Mouse (Mus musculus) liver, embryonic 15.5 days (tissue): ENCODE measurements around the gene Rere. TPM values are rescaled to one million over a fixed set of nuclear protein-coding genes. Genes with fewer than 3 reads are reported as not detected.

Experiments used
- ATAC-seq: fragments of 200-750 bp; cut with Nextera tagmentation; 2 replicates; pipeline ENCODE4 v1.8.0; 2017; ENCODE audit warnings: moderate number of reproducible peaks, mild to moderate bottlenecking, moderate library complexity; ENCODE audit not compliant: insufficient read depth
- H3K27ac ChIP-seq: fragments of 300-500 bp; sonication (generic); replicated peaks from 2 replicates; pipeline ENCODE4 v1.5.1; 2015; ENCODE audit warnings: mild to moderate bottlenecking, inconsistent platforms
- H3K27me3 ChIP-seq: fragments of 300-500 bp; sonication (generic); 2 replicates; pipeline ENCODE4 v1.6.1; 2015; ENCODE audit warnings: mild to moderate bottlenecking, inconsistent platforms
- H3K36me3 ChIP-seq: fragments of 300-500 bp; sonication (generic); replicated peaks from 2 replicates; pipeline ENCODE4 v1.6.1; 2015; ENCODE audit warnings: moderate library complexity, mild to moderate bottlenecking, inconsistent platforms
- H3K4me1 ChIP-seq: fragments of 300-500 bp; sonication (generic); replicated peaks from 2 replicates; pipeline ENCODE4 v1.6.1; 2015; ENCODE audit warnings: inconsistent platforms
- H3K4me2 ChIP-seq: fragments of 300-500 bp; sonication (generic); 2 replicates; pipeline ENCODE4 v1.6.1; 2015; ENCODE audit warnings: moderate library complexity, mild to moderate bottlenecking, inconsistent platforms
- H3K4me3 ChIP-seq: fragments of 300-500 bp; sonication (generic); replicated peaks from 2 replicates; pipeline ENCODE4 v1.5.1; 2015; ENCODE audit warnings: mild to moderate bottlenecking, inconsistent platforms
- H3K9ac ChIP-seq: fragments of 300-500 bp; sonication (generic); 2 replicates; pipeline ENCODE4 v1.6.1; 2015; ENCODE audit warnings: moderate library complexity, mild to moderate bottlenecking, inconsistent platforms
- H3K9me3 ChIP-seq: fragments of 300-500 bp; sonication (generic); replicated peaks from 2 replicates; pipeline ENCODE4 v1.6.1; 2016; ENCODE audit warnings: inconsistent platforms
- WGBS: fragments of 180-500 bp; shearing (Covaris S2); methylation state at CpG from one replicate; pipeline ENCODE4 v1.1.7; 2015; ENCODE audit warnings: mixed read lengths; ENCODE audit not compliant: insufficient replicate concordance; 5-methylcytosine and 5-hydroxymethylcytosine counted together
- polyA plus RNA-seq: library from polyadenylated mRNA; unstranded; fragments of >200 nt; fragmentation: Nextera tagmentation; extraction: Ambion mirVana; gene quantifications from 2 replicates; pipeline ENCODE4 v1.2.1, GENCODE M21; 2015

Gene Rere
- polyA plus RNA-seq, 1 experiment from 2014 or later: 5.3 TPM

- 85% methylated on average over 7 of the region's 7 CpGs for WGBS
- no peak overlapping the region for H3K4me2 ChIP-seq
- H3K9me3 ChIP-seq: no peaks in the 10 kb centered on the region
- no peak overlapping the region for H3K27ac ChIP-seq
- no peaks in the 10 kb centered on the region for H3K36me3 ChIP-seq
- no peak for ATAC-seq
- H3K4me3 ChIP-seq: no peak overlapping the region
- H3K27me3 ChIP-seq: no peaks in the 10 kb centered on the region
- peaks cover 74% of the 10 kb centered on the region for H3K4me1 ChIP-seq
- no peak overlapping the region for H3K9ac ChIP-seq
Measured at GRCm38 (mm10) chr4:150456452-150456851, 175.0 kb downstream of the Rere start.

- Histone ChIP-seq H3K27ac (no peak overlapping the region), H3K4me1 (peaks cover 77% of the 10 kb centered on the region), H3K27me3 (no peaks in the 10 kb centered on the region), H3K9me3 (no peaks in the 10 kb centered on the region), H3K36me3 (no peaks in the 10 kb centered on the region), H3K9ac (no peak overlapping the region), H3K4me2 (no peak overlapping the region), H3K4me3 (no peak overlapping the region)
- 75% methylated on average over 2 of the region's 2 CpGs for WGBS
- no peak for ATAC-seq
Measured at GRCm38 (mm10) chr4:150456886-150457285, 175.4 kb downstream of the Rere start.

- WGBS: 68% methylated on average over 4 of the region's 4 CpGs
- Histone ChIP-seq H3K9ac (no peak overlapping the region), H3K4me3 (no peak overlapping the region), H3K27ac (peak overlapping the region; percentile 16; the same call in 1 of the 2 replicates), H3K36me3 (no peaks in the 10 kb centered on the region), H3K27me3 (no peaks in the 10 kb centered on the region), H3K4me1 (peaks cover 77% of the 10 kb centered on the region), H3K4me2 (no peak overlapping the region), H3K9me3 (no peaks in the 10 kb centered on the region)
- no peak for ATAC-seq
Measured at GRCm38 (mm10) chr4:150457353-150457752, 175.9 kb downstream of the Rere start.

GRCm38 (mm10) chr4:150457771-150458170, 176.3 kb downstream of the Rere start:
- Histone ChIP-seq H3K4me1 (peaks cover 78% of the 10 kb centered on the region), H3K27me3 (no peaks in the 10 kb centered on the region), H3K9ac (no peak overlapping the region), H3K4me2 (no peak overlapping the region), H3K27ac (0 out of 2 replicates have a peak overlapping the region, but pooled peaks have one; percentile 16), H3K4me3 (no peak overlapping the region), H3K9me3 (no peaks in the 10 kb centered on the region), H3K36me3 (no peaks in the 10 kb centered on the region)
- no peak for ATAC-seq
- WGBS: 55% methylated on average over 7 of the region's 7 CpGs

- H3K27ac ChIP-seq: peak overlapping the region; percentile 72
- H3K4me3 ChIP-seq: no peak overlapping the region
- H3K36me3 ChIP-seq: no peaks in the 10 kb centered on the region
- H3K27me3 ChIP-seq: no peaks in the 10 kb centered on the region
- peak overlapping the region; percentile 26; the same call in 1 of the 2 replicates for H3K4me2 ChIP-seq
- 18% methylated on average over 6 of the region's 6 CpGs for WGBS
- H3K9ac ChIP-seq: no peak overlapping the region
- no peak for ATAC-seq
- H3K4me1 ChIP-seq: peaks cover 77% of the 10 kb centered on the region
- H3K9me3 ChIP-seq: no peaks in the 10 kb centered on the region
Measured at GRCm38 (mm10) chr4:150459022-150459794, 177.8 kb downstream of the Rere start.

- Histone ChIP-seq H3K27ac (peak overlapping the region; percentile 72), H3K4me2 (no peak overlapping the region), H3K9me3 (no peaks in the 10 kb centered on the region), H3K4me3 (no peak overlapping the region), H3K36me3 (no peaks in the 10 kb centered on the region), H3K4me1 (peaks cover 71% of the 10 kb centered on the region), H3K9ac (no peak overlapping the region), H3K27me3 (no peaks in the 10 kb centered on the region)
- 63% methylated on average over 5 of the region's 5 CpGs for WGBS
- no peak for ATAC-seq
Measured at GRCm38 (mm10) chr4:150460451-150460850, 179.0 kb downstream of the Rere start.

DNA sequence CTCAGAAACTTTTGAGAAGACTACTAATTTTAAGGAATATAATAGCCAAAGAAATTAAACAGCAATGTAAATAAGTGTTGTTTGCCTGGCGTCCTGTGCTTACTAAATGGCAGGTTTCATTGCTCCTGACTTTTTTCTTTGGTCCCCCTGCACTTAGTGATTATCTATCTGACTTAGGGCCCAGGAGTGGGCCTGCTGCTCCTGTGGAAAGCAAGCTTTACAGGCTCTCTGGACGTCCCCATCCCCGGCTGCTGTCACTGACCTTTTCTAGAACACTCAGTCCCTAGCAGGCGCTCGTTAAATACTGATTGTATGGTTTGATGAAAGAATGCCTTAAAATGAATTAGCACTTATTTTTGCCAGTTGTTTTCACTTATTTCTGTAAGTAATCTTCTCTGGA, 179.6 kb downstream of the Rere start:
- Histone ChIP-seq H3K4me1 (peaks cover 76% of the 10 kb centered on the region), H3K27ac (peak overlapping the region; percentile 72)
- ATAC-seq: peak; percentile 63

DNA sequence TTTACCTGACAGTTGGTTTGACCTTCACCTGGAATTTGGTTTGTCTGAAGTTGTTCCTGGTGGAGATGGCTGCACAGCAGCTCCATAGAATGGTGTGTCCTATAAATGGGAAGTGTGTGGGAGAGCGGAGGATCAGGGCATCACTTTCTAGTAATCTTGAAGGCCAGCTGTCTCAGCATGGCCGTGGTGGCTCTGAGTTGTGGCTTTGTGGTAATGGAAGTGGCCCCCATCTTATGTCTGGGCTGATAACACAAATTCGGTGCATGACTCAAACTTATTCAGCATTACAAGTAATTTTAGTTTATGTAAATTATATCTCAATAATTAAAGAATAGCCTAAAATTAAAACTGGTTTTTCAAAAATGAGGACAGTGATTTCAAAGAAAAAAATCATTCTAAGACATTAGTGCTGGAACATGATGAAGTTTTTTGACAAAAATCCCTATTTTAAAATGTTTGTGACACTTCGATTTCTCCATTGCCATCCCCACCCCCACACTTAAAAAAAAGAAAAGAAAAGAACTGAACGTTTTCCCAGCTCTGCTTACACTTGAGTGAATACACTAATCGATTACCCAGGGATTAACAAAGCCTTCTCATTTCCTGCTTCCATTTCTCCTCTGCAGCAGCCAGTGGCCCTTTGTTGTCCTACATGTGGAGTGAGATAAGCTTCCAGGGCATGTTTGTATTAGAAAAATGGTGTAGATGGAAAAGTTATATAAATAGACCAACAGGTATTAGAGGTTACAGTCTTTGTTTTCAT, 180.2 kb downstream of the Rere start:
- ATAC-seq: peak; percentile 81
- no peak overlapping the region for H3K4me3 ChIP-seq
- peak overlapping the region; percentile 46 for H3K4me2 ChIP-seq
- H3K27ac ChIP-seq: peak overlapping the region; percentile 72
- H3K9ac ChIP-seq: no peak overlapping the region
- H3K9me3 ChIP-seq: no peaks in the 10 kb centered on the region
- H3K36me3 ChIP-seq: no peaks in the 10 kb centered on the region
- no peaks in the 10 kb centered on the region for H3K27me3 ChIP-seq
- peaks cover 81% of the 10 kb centered on the region for H3K4me1 ChIP-seq
- 9% methylated on average over 6 of the region's 6 CpGs for whole genome bisulfite sequencing

More for the DNA sequence above, 179.6 kb downstream of the Rere start:
- no peak overlapping the region for H3K4me3 ChIP-seq
- peak overlapping the region; percentile 46 for H3K4me2 ChIP-seq
- H3K36me3 ChIP-seq: no peaks in the 10 kb centered on the region
- 13% methylated on average over 5 of the region's 5 CpGs for WGBS
- no peaks in the 10 kb centered on the region for H3K27me3 ChIP-seq
- no peak overlapping the region for H3K9ac ChIP-seq
- H3K9me3 ChIP-seq: no peaks in the 10 kb centered on the region

GRCm38 (mm10) chr4:150462367-150462766, 180.9 kb downstream of the Rere start:
- WGBS: 45% methylated on average over 4 of the region's 4 CpGs

GRCm38 (mm10) chr4:150465759-150466158, 184.3 kb downstream of the Rere start:
- Histone ChIP-seq H3K9me3 (no peaks in the 10 kb centered on the region), H3K9ac (no peak overlapping the region), H3K27me3 (no peaks in the 10 kb centered on the region), H3K27ac (no peak overlapping the region), H3K36me3 (no peaks in the 10 kb centered on the region), H3K4me1 (peaks cover 50% of the 10 kb centered on the region), H3K4me3 (no peak overlapping the region), H3K4me2 (no peak overlapping the region)
- no peak for ATAC-seq
- WGBS: 33% methylated on average over 4 of the region's 4 CpGs

More at GRCm38 (mm10) chr4:150462367-150462766, 180.9 kb downstream of the Rere start:
- no peak overlapping the region for H3K4me2 ChIP-seq
- peaks cover 78% of the 10 kb centered on the region for H3K4me1 ChIP-seq
- no peaks in the 10 kb centered on the region for H3K36me3 ChIP-seq
- no peak for ATAC-seq
- no peak overlapping the region for H3K4me3 ChIP-seq
- no peaks in the 10 kb centered on the region for H3K27me3 ChIP-seq
- H3K9ac ChIP-seq: no peak overlapping the region
- no peaks in the 10 kb centered on the region for H3K9me3 ChIP-seq
- H3K27ac ChIP-seq: peak overlapping the region; percentile 48

GRCm38 (mm10) chr4:150469274-150469673, 187.8 kb downstream of the Rere start:
- ATAC-seq: no peak
- WGBS: 79% methylated on average over 10 of the region's 10 CpGs
- H3K27me3 ChIP-seq: no peaks in the 10 kb centered on the region
- no peaks in the 10 kb centered on the region for H3K9me3 ChIP-seq
- H3K4me3 ChIP-seq: no peak overlapping the region
- peaks cover 29% of the 10 kb centered on the region for H3K4me1 ChIP-seq
- no peak overlapping the region for H3K4me2 ChIP-seq
- H3K27ac ChIP-seq: no peak overlapping the region
- no peak overlapping the region for H3K9ac ChIP-seq
- H3K36me3 ChIP-seq: no peaks in the 10 kb centered on the region
